Mouse (Mus musculus) intestine, postnatal 0 days (tissue): ENCODE data around the gene Cst7. TPM values are rescaled to one million over a fixed set of nuclear protein-coding genes. Genes with fewer than 3 reads are reported as not detected.

Experiments used
- ATAC-seq: fragments of 200-750 bp; cut with Nextera tagmentation; 2 replicates; pipeline ENCODE4 v1.8.0; 2017; ENCODE audit warnings: mild to moderate bottlenecking, moderate TSS enrichment, moderate library complexity
- H3K27ac ChIP-seq: fragments of 300-500 bp; sonication (generic); 2 replicates; pipeline ENCODE4 v1.5.1; 2014; ENCODE audit warnings: mild to moderate bottlenecking, low read depth, low read length, moderate library complexity
- H3K27me3 ChIP-seq: fragments of 300-500 bp; sonication (generic); replicated peaks from 2 replicates; pipeline ENCODE4 v1.6.1; 2014; ENCODE audit warnings: low read length, mixed read lengths; ENCODE audit not compliant: control insufficient read depth, insufficient read depth
- H3K36me3 ChIP-seq: fragments of 300-500 bp; sonication (generic); 2 replicates; pipeline ENCODE4 v1.6.1; 2014; ENCODE audit warnings: mild to moderate bottlenecking, moderate library complexity; ENCODE audit not compliant: control insufficient read depth, insufficient read depth
- H3K4me1 ChIP-seq: fragments of 300-500 bp; sonication (generic); replicated peaks from 2 replicates; pipeline ENCODE4 v1.6.1; 2014; ENCODE audit warnings: antibody characterized with exemption, low read length, mixed read lengths; ENCODE audit not compliant: control insufficient read depth, insufficient read depth
- H3K4me2 ChIP-seq: fragments of 300-500 bp; sonication (generic); replicated peaks from 2 replicates; pipeline ENCODE4 v1.6.1; 2014; ENCODE audit warnings: low read depth, mild to moderate bottlenecking, moderate library complexity
- H3K4me3 ChIP-seq: fragments of 300-500 bp; sonication (generic); 2 replicates; pipeline ENCODE4 v1.5.1; 2014; ENCODE audit warnings: low read depth, low read length
- H3K9ac ChIP-seq: fragments of 300-500 bp; sonication (generic); 2 replicates; pipeline ENCODE4 v1.6.1; 2014; ENCODE audit warnings: mild to moderate bottlenecking, low read depth, low read length
- H3K9me3 ChIP-seq: fragments of 300-500 bp; sonication (generic); 2 replicates; pipeline ENCODE4 v1.6.1; 2016; ENCODE audit warnings: mixed run types; ENCODE audit not compliant: control insufficient read depth
- CTCF ChIP-seq: sonication (generic); IDR thresholded peaks from 2 replicates; pipeline ENCODE4 v1.5.1; 2016; ENCODE audit warnings: low read depth, mild to moderate bottlenecking, control low read depth, antibody characterized with exemption, moderate library complexity
- WGBS: fragments of 180-500 bp; shearing (Covaris S2); extraction: QIAGEN DNeasy Blood & Tissue Kit; methylation state at CpG from one replicate; pipeline ENCODE4 v1.1.7; 2014; 5-methylcytosine and 5-hydroxymethylcytosine counted together
- polyA plus RNA-seq: library from polyadenylated mRNA; unstranded; fragments of >200 nt; fragmentation: Nextera tagmentation; extraction: Ambion mirVana; gene quantifications from 2 replicates; pipeline ENCODE4 v1.2.1, GENCODE M21; 2015

Cst7 gene
- polyA plus RNA-seq, 1 experiment from 2014 or later = 0.16 TPM

DNA sequence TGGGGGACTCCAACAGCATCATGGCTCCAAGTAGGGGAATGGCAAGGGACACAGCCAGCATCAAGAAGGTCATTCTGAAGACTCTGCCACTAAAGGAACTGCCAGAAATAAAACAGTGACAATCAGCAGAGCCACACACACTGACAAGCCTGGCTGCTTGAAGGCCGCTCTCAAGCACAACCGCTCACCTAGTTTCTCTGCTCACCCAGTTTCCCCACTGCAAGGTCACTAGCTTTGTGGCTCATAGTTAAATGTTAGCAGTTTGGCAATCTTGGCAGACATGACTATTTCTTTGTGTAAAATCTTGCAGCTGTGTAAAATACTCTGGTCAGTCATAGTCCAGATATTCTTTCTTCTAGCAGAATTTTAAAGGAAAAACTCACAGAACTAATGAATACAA lies 30.0 kb downstream of the Cst7 start:
- no peak overlapping the region for H3K4me2 ChIP-seq
- no peaks in the 10 kb centered on the region for H3K4me1 ChIP-seq
- no peak for ATAC-seq
- H3K4me3 ChIP-seq = no peak overlapping the region
- H3K9me3 ChIP-seq = no peaks in the 10 kb centered on the region
- H3K36me3 ChIP-seq = no peaks in the 10 kb centered on the region
- no peaks in the 10 kb centered on the region for H3K27me3 ChIP-seq
- no peak overlapping the region for H3K9ac ChIP-seq
- no peak for TF ChIP-seq CTCF
- H3K27ac ChIP-seq = no peak overlapping the region
- WGBS = 96% methylated on average over 2 of the region's 2 CpGs

DNA sequence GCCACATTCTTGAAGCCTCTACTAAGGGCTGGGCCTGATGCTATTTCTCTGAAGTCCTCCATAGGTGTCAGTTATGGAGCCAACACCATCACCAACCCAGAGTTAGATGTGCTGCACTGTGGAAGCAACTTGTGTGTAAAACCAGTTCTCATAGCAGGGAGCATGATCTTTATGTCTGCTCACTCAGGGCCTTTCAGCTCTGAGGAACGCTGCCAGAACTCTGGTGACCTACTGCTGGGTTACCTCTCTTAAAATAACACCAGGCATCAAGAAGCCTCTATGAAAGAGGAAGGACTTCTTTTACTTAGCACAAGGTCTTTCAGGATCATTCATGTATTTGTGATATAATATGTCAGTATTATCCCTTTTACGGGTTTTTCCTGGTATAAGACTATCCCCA lies 32.0 kb downstream of the Cst7 start:
- Histone ChIP-seq H3K4me1 (no peaks in the 10 kb centered on the region), H3K27me3 (no peaks in the 10 kb centered on the region), H3K27ac (no peak overlapping the region), H3K9me3 (no peaks in the 10 kb centered on the region), H3K4me2 (no peak overlapping the region), H3K36me3 (no peaks in the 10 kb centered on the region), H3K9ac (no peak overlapping the region), H3K4me3 (no peak overlapping the region)
- 89% methylated on average over 2 of the region's 2 CpGs for WGBS
- TF ChIP-seq CTCF = no peak
- ATAC-seq = no peak

GRCm38 (mm10) chr2:150604802-150605201 lies 34.6 kb downstream of the Cst7 start:
- Histone ChIP-seq H3K4me1 (no peaks in the 10 kb centered on the region), H3K9ac (no peak overlapping the region), H3K9me3 (no peaks in the 10 kb centered on the region), H3K27ac (no peak overlapping the region), H3K27me3 (no peaks in the 10 kb centered on the region), H3K4me2 (no peak overlapping the region), H3K36me3 (no peaks in the 10 kb centered on the region), H3K4me3 (no peak overlapping the region)
- TF ChIP-seq CTCF = no peak
- 75% methylated on average over 2 of the region's 2 CpGs for WGBS
- no peak for ATAC-seq

DNA sequence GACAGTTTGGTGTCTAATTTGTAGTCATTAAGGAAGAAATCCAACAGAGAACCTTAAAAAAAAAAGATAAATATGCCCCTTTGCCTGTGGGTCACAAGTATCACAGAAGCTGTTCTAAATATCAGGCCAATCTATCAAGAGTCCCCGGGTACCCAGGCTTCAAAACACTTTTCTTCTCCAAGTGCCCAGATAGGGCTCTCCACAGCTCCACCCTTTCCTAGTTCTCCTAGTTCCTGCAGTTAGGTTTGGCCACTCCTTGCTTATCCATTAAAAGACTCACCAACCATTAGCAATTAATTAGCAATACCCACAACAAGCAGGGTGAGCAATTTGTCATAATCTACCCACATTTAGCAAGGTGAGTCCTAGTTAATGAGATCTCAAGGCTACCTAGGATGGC lies 36.9 kb downstream of the Cst7 start:
- no peaks in the 10 kb centered on the region for H3K9me3 ChIP-seq
- no peaks in the 10 kb centered on the region for H3K36me3 ChIP-seq
- no peaks in the 10 kb centered on the region for H3K4me1 ChIP-seq
- no peak overlapping the region for H3K9ac ChIP-seq
- no peak for ATAC-seq
- no peaks in the 10 kb centered on the region for H3K27me3 ChIP-seq
- H3K4me3 ChIP-seq = no peak overlapping the region
- 55% methylated on average over 1 of the region's 1 CpGs for WGBS
- no peak overlapping the region for H3K4me2 ChIP-seq
- no peak for TF ChIP-seq CTCF
- H3K27ac ChIP-seq = no peak overlapping the region

GRCm38 (mm10) chr2:150608087-150608799 lies 38.0 kb downstream of the Cst7 start, which contains the start of gene Apmap:
Gene Apmap, minus strand, starts transcription at chr2:150608567.
- peak; percentile 48 for TF ChIP-seq CTCF
- no peaks in the 10 kb centered on the region for H3K9me3 ChIP-seq
- H3K27me3 ChIP-seq = no peaks in the 10 kb centered on the region
- peak; percentile 97 for ATAC-seq
- under 1% methylated on average over 42 of the region's 42 CpGs for WGBS
- H3K4me3 ChIP-seq = peak within 1 kb of the TSS; percentile 82
- no peaks in the 10 kb centered on the region for H3K36me3 ChIP-seq
- peak within 1 kb of the TSS; percentile 88 for H3K4me2 ChIP-seq
- H3K9ac ChIP-seq = peak within 1 kb of the TSS; percentile 76
- H3K27ac ChIP-seq = no peak within 1 kb of the TSS
- H3K4me1 ChIP-seq = no peaks in the 10 kb centered on the region

GRCm38 (mm10) chr2:150608872-150609560 lies 38.8 kb downstream of the Cst7 start:
- peak; percentile 58; the same call in 1 of the 2 replicates for ATAC-seq
- TF ChIP-seq CTCF = peak; percentile 97
- Histone ChIP-seq H3K9me3 (no peaks in the 10 kb centered on the region), H3K27me3 (no peaks in the 10 kb centered on the region), H3K4me3 (peak overlapping the region; percentile 82), H3K36me3 (no peaks in the 10 kb centered on the region), H3K9ac (peak overlapping the region; percentile 76; the same call in 1 of the 2 replicates), H3K27ac (no peak overlapping the region), H3K4me2 (peak overlapping the region; percentile 88), H3K4me1 (no peaks in the 10 kb centered on the region)
- 2% methylated on average over 10 of the region's 10 CpGs for WGBS
